Mouse (Mus musculus): ENCODE measurements at regions not wholly inside any gene's neighbourhood (a gene's known extent, or its start where the extent isn't known, plus 50 kb on each side); places are given as distances from the start of the nearest gene placed in this dataset.

DNA sequence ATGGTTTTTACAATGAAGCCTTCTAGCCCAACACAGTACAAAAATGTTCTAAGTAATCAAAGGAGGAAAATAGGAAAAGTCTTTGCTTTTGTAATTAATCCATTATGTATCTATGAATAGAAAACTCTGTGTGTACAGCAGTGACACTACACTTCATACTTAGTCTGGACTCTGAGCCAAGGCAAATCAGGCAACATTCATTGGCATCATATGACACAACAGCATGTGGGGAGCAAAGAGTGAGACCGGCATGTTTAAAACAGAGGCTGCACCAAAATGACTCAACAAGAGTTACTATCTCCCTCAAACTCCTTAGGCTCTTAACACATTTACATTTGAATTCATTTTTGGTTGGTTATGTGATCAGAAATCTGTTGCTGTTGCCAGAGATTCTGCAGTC lies 1039.5 kb downstream of the 5730522E02Rik start:
- DNase-seq (ENCODE audit: low spot score) = no peak
- 100% methylated on average over 1 of the region's 1 CpGs for WGBS
- Histone ChIP-seq H3K27me3 (ENCODE audit: low read depth, poor library complexity, severe bottlenecking) (no peaks in the 10 kb centered on the region), H3K36me3 (no peaks in the 10 kb centered on the region), H3K27ac (no peak overlapping the region), H3K4me3 (no peak overlapping the region), H3K9me3 (replicated peaks) (no peaks in the 10 kb centered on the region), H3K4me1 (no peaks in the 10 kb centered on the region)
